Mouse (Mus musculus): Measurements from ENCODE around the gene Slc38a6. TPM values are rescaled to one million over a fixed set of nuclear protein-coding genes. Genes with fewer than 3 reads are reported as not detected.

Slc38a6 gene
- polyA plus RNA-seq, 1 experiment = not detected

DNA sequence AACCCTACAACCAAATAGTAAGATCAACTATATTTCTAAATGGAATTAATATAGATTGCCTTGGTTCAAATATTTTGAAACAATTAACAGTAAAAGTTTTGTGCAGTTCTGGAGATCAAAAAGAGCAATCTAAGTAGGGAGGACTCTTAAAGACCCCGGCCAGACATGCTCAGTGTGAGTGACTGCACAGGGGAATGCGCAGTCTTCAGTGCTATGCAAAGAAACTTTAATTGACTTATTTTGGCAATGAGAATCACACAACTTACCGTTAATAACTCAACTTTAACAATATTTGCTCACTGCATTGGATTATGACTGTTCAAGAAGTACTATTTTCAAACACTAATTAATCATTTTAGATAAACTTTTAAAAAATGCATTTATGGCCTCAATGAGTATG is 17.0 kb upstream of the Slc38a6 start:
- no peaks in the 10 kb centered on the region for H3K27me3 ChIP-seq (ENCODE audit: control insufficient read depth)
- H3K36me3 ChIP-seq (ENCODE audit: control insufficient read depth) = peaks cover 3% of the 10 kb centered on the region; the same call in 1 of the 2 replicates
- H3K4me3 ChIP-seq (replicated peaks) = no peak overlapping the region
- H3K9me3 ChIP-seq (ENCODE audit: control insufficient read depth, low read length) = no peaks in the 10 kb centered on the region
- no peaks in the 10 kb centered on the region for H3K4me1 ChIP-seq (ENCODE audit: control insufficient read depth)
- TF ChIP-seq TAL1 (IDR thresholded peaks at IDR 0.05; ENCODE audit: low read length) (no peak), GATA1 (IDR thresholded peaks at IDR 0.05; ENCODE audit: low read length) (no peak)

DNA sequence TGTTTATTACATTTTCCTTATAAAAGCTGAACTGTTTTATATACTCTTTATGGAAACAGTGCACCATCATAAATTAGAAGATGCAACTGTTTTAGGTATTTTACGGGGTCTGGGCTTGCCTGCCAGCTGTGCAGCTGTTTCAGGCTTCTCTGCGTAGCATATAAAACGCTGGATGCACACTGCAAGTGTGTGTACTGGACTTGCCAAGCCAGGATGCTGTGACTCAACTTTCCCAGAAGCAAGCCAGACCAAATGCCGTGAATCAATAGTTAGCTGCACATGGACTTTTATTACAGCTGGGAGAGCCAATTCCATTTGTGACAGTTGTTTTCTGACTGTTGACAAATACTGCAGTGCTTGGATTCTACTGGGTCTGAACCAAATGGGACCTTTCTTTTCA is 16.6 kb upstream of the Slc38a6 start:
- Histone ChIP-seq H3K4me1 (ENCODE audit: control insufficient read depth) (no peaks in the 10 kb centered on the region), H3K36me3 (ENCODE audit: control insufficient read depth) (peaks cover 4% of the 10 kb centered on the region), H3K9me3 (ENCODE audit: control insufficient read depth, low read length) (no peaks in the 10 kb centered on the region), H3K4me3 (replicated peaks) (no peak overlapping the region), H3K27me3 (ENCODE audit: control insufficient read depth) (no peaks in the 10 kb centered on the region)
- no peak for TF ChIP-seq TAL1 (IDR thresholded peaks at IDR 0.05; ENCODE audit: low read length)
- no peak for TF ChIP-seq GATA1 (IDR thresholded peaks at IDR 0.05; ENCODE audit: low read length)

DNA sequence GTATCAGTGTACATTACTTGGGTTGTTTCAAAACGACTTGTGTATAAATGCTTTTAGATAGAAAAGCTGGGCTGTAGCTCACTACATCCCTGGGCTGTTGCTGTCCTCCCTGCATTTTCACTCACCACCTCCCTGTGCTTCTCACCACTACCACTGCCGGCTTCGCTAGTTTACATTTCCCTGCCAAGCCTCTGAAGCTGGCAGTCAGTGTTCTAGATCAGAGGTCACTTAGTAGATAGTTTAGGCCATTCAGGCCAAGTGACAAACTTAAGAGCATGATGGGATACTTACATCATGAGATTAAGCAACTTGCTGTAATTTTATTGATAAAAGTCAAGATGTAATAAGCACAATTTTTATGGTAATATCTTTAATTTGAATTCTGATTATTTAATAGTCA is 11.7 kb upstream of the Slc38a6 start:
- no peaks in the 10 kb centered on the region for H3K4me1 ChIP-seq (ENCODE audit: control insufficient read depth)
- TF ChIP-seq GATA1 (IDR thresholded peaks at IDR 0.05; ENCODE audit: low read length) (no peak), TAL1 (IDR thresholded peaks at IDR 0.05; ENCODE audit: low read length) (no peak)
- no peak overlapping the region for H3K4me3 ChIP-seq (replicated peaks)
- peaks cover 30% of the 10 kb centered on the region for H3K36me3 ChIP-seq (ENCODE audit: control insufficient read depth)
- H3K27me3 ChIP-seq (ENCODE audit: control insufficient read depth) = no peaks in the 10 kb centered on the region
- 0 out of 2 replicates have a peak, but pooled peaks cover 2% of the 10 kb centered on the region for H3K9me3 ChIP-seq (ENCODE audit: control insufficient read depth, low read length)

DNA sequence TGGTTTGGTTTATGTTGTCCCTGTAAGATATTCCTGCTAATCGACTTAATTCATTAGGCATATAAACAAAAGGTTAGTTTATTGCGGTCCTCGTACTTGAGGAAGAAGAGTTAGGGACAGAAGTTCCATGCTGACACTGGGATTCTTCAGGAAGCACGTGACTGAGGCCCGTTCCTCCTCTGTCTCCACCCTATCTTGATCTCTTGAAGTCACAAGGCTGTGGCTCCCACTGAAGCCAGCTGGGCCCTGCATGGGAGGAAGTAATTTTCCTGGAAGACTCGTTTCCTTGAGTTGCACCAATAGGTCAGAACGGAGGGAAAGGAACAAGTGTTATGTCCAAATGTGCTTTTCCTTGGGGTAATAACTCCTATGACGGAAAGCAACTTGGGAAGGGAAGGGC is 1.0 kb downstream of the Slc38a6 start:
- H3K27me3 ChIP-seq (ENCODE audit: control insufficient read depth) = no peaks in the 10 kb centered on the region
- TF ChIP-seq TAL1 (IDR thresholded peaks at IDR 0.05; ENCODE audit: low read length) (no peak), GATA1 (IDR thresholded peaks at IDR 0.05; ENCODE audit: low read length) (no peak)
- peaks cover 6% of the 10 kb centered on the region for H3K36me3 ChIP-seq (ENCODE audit: control insufficient read depth)
- H3K4me3 ChIP-seq (replicated peaks) = peak overlapping the region; percentile 94
- H3K9me3 ChIP-seq (ENCODE audit: control insufficient read depth, low read length) = no peaks in the 10 kb centered on the region
- peaks cover 34% of the 10 kb centered on the region for H3K4me1 ChIP-seq (ENCODE audit: control insufficient read depth)

DNA sequence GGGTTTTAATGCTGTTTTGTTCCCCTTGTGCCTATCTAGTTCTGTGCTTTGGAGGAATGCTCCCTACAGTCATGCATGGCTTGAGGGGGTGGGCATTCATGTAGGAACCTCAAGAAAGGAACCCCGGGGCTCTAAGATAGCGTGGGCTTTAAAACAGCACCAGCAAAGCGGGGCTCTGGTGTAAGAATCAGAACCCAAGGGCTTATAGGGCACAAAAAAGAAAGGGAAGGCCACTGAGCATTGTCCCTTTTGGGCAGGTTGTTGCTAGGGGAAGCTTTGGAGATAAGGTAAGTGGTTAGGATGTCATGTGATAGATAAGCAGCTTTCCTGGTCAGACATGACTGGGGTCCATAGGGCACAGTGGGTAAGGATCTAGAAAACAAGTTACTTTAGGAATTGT is 2.0 kb downstream of the Slc38a6 start:
- Histone ChIP-seq H3K4me3 (replicated peaks) (no peak overlapping the region), H3K9me3 (ENCODE audit: control insufficient read depth, low read length) (no peaks in the 10 kb centered on the region), H3K4me1 (ENCODE audit: control insufficient read depth) (peaks cover 34% of the 10 kb centered on the region), H3K27me3 (ENCODE audit: control insufficient read depth) (no peaks in the 10 kb centered on the region), H3K36me3 (ENCODE audit: control insufficient read depth) (peaks cover 3% of the 10 kb centered on the region)
- TF ChIP-seq TAL1 (IDR thresholded peaks at IDR 0.05; ENCODE audit: low read length) (no peak), GATA1 (IDR thresholded peaks at IDR 0.05; ENCODE audit: low read length) (no peak)

DNA sequence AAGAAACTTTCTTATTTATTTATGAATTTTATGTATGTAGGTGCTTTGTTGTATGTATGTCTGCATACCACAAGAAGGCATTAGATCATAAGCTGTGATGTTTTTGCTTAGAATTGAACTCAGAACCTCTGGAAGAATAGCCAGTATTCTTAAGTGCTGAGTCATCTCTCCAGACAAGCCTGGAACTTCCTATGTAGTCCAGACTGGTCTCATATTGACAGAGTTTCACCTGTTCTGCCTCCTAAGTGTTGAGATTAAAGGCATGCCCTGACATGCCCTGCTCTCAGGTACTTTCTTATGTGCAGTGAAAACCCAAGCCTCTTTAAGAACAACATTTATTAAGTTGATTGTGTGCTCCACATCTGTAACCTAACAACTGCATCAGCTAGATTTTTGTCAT is 8.3 kb downstream of the Slc38a6 start:
- TF ChIP-seq GATA1 (IDR thresholded peaks at IDR 0.05; ENCODE audit: low read length) (no peak), TAL1 (IDR thresholded peaks at IDR 0.05; ENCODE audit: low read length) (no peak)
- Histone ChIP-seq H3K4me1 (ENCODE audit: control insufficient read depth) (no peaks in the 10 kb centered on the region), H3K36me3 (ENCODE audit: control insufficient read depth) (no peaks in the 10 kb centered on the region; the same call in 1 of the 2 replicates), H3K4me3 (replicated peaks) (no peak overlapping the region), H3K27me3 (ENCODE audit: control insufficient read depth) (no peaks in the 10 kb centered on the region), H3K9me3 (ENCODE audit: control insufficient read depth, low read length) (no peaks in the 10 kb centered on the region)

DNA sequence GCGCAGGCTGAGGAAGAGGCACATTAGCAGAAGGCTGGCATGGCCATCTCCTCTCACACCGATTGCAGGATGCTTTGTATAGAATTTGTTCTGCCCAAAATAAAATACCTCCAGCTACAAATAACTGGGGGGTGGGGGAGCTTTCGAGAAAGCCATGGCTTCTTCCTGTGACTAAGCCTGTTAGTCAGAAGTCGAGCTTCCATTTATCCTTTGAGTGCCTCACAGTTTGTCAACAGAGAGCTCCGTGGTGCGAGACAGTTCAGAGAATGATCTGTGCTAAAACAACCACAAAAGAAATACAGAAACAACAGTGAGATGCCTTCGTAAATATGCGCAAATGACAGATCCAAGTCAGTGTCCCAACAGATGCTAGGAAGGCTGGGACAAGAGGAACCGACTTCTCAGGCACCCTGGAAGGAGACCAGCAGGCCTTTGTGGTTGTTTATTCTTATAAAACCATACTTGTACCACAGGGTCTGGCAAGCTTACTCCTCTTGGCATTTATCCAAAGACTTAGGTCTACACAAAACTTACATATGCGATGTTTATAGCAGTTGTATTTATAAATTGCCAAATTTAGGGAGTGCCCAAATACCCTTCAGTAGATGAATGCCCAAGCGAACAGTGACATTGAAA is 9.0 kb downstream of the Slc38a6 start:
- no peaks in the 10 kb centered on the region; the same call in 1 of the 2 replicates for H3K36me3 ChIP-seq (ENCODE audit: control insufficient read depth)
- TF ChIP-seq GATA1 (IDR thresholded peaks at IDR 0.05; ENCODE audit: low read length) = no peak
- no peak for TF ChIP-seq TAL1 (IDR thresholded peaks at IDR 0.05; ENCODE audit: low read length)

DNA sequence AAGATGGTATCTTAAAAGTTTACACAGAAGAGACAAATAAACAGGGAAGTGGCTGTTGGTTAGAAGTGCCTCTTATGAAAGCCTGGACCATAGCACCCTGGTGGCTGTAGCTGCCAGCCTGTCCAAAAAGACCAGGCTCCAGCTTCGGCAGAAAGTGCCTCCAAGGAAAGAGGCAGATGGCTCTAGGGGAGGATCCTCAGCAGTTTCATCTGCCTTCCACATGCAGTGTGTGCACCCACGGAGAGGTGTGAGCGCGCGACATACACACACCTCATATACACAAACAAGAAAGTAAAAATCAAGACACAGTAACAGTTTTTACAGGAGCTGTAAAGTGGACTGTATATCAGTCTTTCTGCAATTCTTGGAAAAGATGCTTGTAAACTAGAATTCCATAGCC is 12.0 kb downstream of the Slc38a6 start:
- Histone ChIP-seq H3K4me1 (ENCODE audit: control insufficient read depth) (no peaks in the 10 kb centered on the region), H3K27me3 (ENCODE audit: control insufficient read depth) (no peaks in the 10 kb centered on the region), H3K9me3 (ENCODE audit: control insufficient read depth, low read length) (no peaks in the 10 kb centered on the region), H3K4me3 (replicated peaks) (no peak overlapping the region), H3K36me3 (ENCODE audit: control insufficient read depth) (no peaks in the 10 kb centered on the region; the same call in 1 of the 2 replicates)
- TF ChIP-seq GATA1 (IDR thresholded peaks at IDR 0.05; ENCODE audit: low read length) = no peak
- TF ChIP-seq TAL1 (IDR thresholded peaks at IDR 0.05; ENCODE audit: low read length) = no peak

More for the DNA sequence above, 9.0 kb downstream of the Slc38a6 start:
- Histone ChIP-seq H3K9me3 (ENCODE audit: control insufficient read depth, low read length) (no peaks in the 10 kb centered on the region), H3K4me1 (ENCODE audit: control insufficient read depth) (no peaks in the 10 kb centered on the region), H3K27me3 (ENCODE audit: control insufficient read depth) (no peaks in the 10 kb centered on the region), H3K4me3 (replicated peaks) (no peak overlapping the region)

DNA sequence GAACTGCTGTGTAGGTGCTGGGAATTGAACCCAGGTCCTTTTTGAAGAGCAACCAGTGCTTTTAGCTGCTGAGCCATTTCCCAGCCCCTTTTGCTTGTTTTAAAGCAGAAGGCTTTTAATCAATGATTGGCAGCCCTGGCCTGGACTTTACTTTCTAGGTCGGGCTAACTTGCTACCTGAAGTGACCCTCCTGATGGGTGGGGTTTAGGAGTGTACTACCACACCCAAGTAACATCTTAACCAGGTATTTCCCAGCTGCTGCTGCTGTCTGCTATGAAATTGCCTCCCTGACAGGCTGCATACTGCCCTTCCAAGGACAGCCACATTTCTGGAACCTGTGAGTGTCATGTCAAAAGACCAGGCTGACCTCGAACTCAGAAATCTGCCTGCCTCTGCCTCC is 14.0 kb downstream of the Slc38a6 start:
- H3K36me3 ChIP-seq (ENCODE audit: control insufficient read depth) = no peaks in the 10 kb centered on the region
- no peak for TF ChIP-seq GATA1 (IDR thresholded peaks at IDR 0.05; ENCODE audit: low read length)
- no peak for TF ChIP-seq TAL1 (IDR thresholded peaks at IDR 0.05; ENCODE audit: low read length)
- no peaks in the 10 kb centered on the region for H3K27me3 ChIP-seq (ENCODE audit: control insufficient read depth)
- no peaks in the 10 kb centered on the region for H3K9me3 ChIP-seq (ENCODE audit: control insufficient read depth, low read length)
- no peak overlapping the region for H3K4me3 ChIP-seq (replicated peaks)
- H3K4me1 ChIP-seq (ENCODE audit: control insufficient read depth) = no peaks in the 10 kb centered on the region

DNA sequence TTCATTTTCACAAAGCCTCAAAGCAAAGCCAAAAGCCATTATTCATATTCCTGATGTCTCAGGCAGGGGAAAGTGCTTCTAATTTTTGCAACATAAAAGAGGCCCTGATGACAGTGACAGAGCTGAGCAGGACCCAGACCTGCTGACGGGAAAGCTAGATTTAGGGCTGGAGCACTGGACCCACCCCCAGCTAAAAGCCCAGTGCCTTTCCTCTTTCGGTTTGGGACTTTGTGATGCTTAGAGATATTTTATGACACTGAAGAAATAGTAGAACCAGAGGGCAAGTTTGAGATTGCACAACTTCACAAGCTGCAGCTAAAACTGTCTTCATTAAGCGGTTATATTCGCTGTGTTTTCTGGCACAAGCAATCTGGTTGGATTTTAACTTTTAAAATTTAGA is 18.1 kb downstream of the Slc38a6 start:
- Histone ChIP-seq H3K9me3 (ENCODE audit: control insufficient read depth, low read length) (no peaks in the 10 kb centered on the region), H3K4me1 (ENCODE audit: control insufficient read depth) (no peaks in the 10 kb centered on the region), H3K4me3 (replicated peaks) (no peak overlapping the region), H3K27me3 (ENCODE audit: control insufficient read depth) (no peaks in the 10 kb centered on the region), H3K36me3 (ENCODE audit: control insufficient read depth) (no peaks in the 10 kb centered on the region)
- TF ChIP-seq TAL1 (IDR thresholded peaks at IDR 0.05; ENCODE audit: low read length) (no peak), GATA1 (IDR thresholded peaks at IDR 0.05; ENCODE audit: low read length) (no peak)

Data from erythroblast, embryonic 14.5 days (primary cell).